Mouse (Mus musculus): ENCODE results near the gene Trit1. TPM values are rescaled to one million over a fixed set of nuclear protein-coding genes. Genes with fewer than 3 reads are reported as not detected.

The Trit1 gene
- polyA plus RNA-seq, 1 experiment from 2014 or later, result 30.0 TPM

GRCm38 (mm10) chr4:123026597-123026996, 10.2 kb downstream of the Trit1 start:
- H3K27me3 ChIP-seq, result no peaks in the 10 kb centered on the region
- H3K4me1 ChIP-seq, result no peaks in the 10 kb centered on the region
- no peak overlapping the region for H3K4me2 ChIP-seq (replicated peaks)
- no peak overlapping the region for H3K9ac ChIP-seq (replicated peaks)
- ATAC-seq (ENCODE audit: low FRiP score, low read depth), result no peak
- H3K27ac ChIP-seq (replicated peaks), result no peak overlapping the region
- 86% methylated on average over 4 of the region's 4 CpGs for WGBS
- H3K9me3 ChIP-seq, result no peaks in the 10 kb centered on the region
- peaks cover 58% of the 10 kb centered on the region for H3K36me3 ChIP-seq
- no peak overlapping the region for H3K4me3 ChIP-seq

- Histone ChIP-seq H3K36me3 (peaks cover 39% of the 10 kb centered on the region), H3K9ac (replicated peaks) (no peak overlapping the region), H3K4me2 (replicated peaks) (no peak overlapping the region), H3K4me1 (0 out of 2 replicates have a peak, but pooled peaks cover 2% of the 10 kb centered on the region), H3K27me3 (no peaks in the 10 kb centered on the region), H3K4me3 (no peak overlapping the region), H3K27ac (replicated peaks) (no peak overlapping the region), H3K9me3 (no peaks in the 10 kb centered on the region)
- ATAC-seq (ENCODE audit: low FRiP score, low read depth), result no peak
- WGBS, result 98% methylated on average over 2 of the region's 2 CpGs
Observed at GRCm38 (mm10) chr4:123034841-123035240, 18.4 kb downstream of the Trit1 start.

- Histone ChIP-seq H3K9ac (replicated peaks) (no peak overlapping the region), H3K27ac (replicated peaks) (no peak overlapping the region), H3K4me2 (replicated peaks) (no peak overlapping the region), H3K4me3 (no peak overlapping the region), H3K27me3 (no peaks in the 10 kb centered on the region), H3K9me3 (no peaks in the 10 kb centered on the region), H3K36me3 (peaks cover 46% of the 10 kb centered on the region), H3K4me1 (0 out of 2 replicates have a peak, but pooled peaks cover 2% of the 10 kb centered on the region)
- ATAC-seq (ENCODE audit: low FRiP score, low read depth), result no peak
- WGBS, result 86% methylated on average over 2 of the region's 2 CpGs
Observed at GRCm38 (mm10) chr4:123035636-123036035, 19.2 kb downstream of the Trit1 start.

- Histone ChIP-seq H3K36me3 (peaks cover 42% of the 10 kb centered on the region), H3K4me1 (0 out of 2 replicates have a peak, but pooled peaks cover 2% of the 10 kb centered on the region), H3K27me3 (no peaks in the 10 kb centered on the region), H3K4me2 (replicated peaks) (no peak overlapping the region), H3K27ac (replicated peaks) (no peak overlapping the region), H3K4me3 (no peak overlapping the region), H3K9me3 (no peaks in the 10 kb centered on the region), H3K9ac (replicated peaks) (no peak overlapping the region)
- 73% methylated on average over 3 of the region's 3 CpGs for WGBS
- no peak for ATAC-seq (ENCODE audit: low FRiP score, low read depth)
Observed at GRCm38 (mm10) chr4:123036710-123037109, 20.3 kb downstream of the Trit1 start.

GRCm38 (mm10) chr4:123041131-123041530, 24.7 kb downstream of the Trit1 start:
- Histone ChIP-seq H3K4me1 (peaks cover 2% of the 10 kb centered on the region; the same call in 1 of the 2 replicates), H3K27me3 (no peaks in the 10 kb centered on the region), H3K4me3 (no peak overlapping the region), H3K36me3 (peaks cover 62% of the 10 kb centered on the region), H3K9me3 (no peaks in the 10 kb centered on the region), H3K4me2 (replicated peaks) (no peak overlapping the region), H3K9ac (replicated peaks) (no peak overlapping the region), H3K27ac (replicated peaks) (no peak overlapping the region)
- WGBS, result 91% methylated on average over 6 of the region's 6 CpGs
- no peak for ATAC-seq (ENCODE audit: low FRiP score, low read depth)

GRCm38 (mm10) chr4:123043858-123044257, 27.5 kb downstream of the Trit1 start:
- WGBS, result 75% methylated on average over 1 of the region's 1 CpGs
- H3K4me2 ChIP-seq (replicated peaks), result no peak overlapping the region
- peaks cover 79% of the 10 kb centered on the region for H3K36me3 ChIP-seq
- no peaks in the 10 kb centered on the region for H3K9me3 ChIP-seq
- H3K9ac ChIP-seq (replicated peaks), result no peak overlapping the region
- ATAC-seq (ENCODE audit: low FRiP score, low read depth), result no peak
- no peak overlapping the region for H3K4me3 ChIP-seq
- no peak overlapping the region for H3K27ac ChIP-seq (replicated peaks)
- no peaks in the 10 kb centered on the region; the same call in 1 of the 2 replicates for H3K4me1 ChIP-seq
- no peaks in the 10 kb centered on the region for H3K27me3 ChIP-seq

GRCm38 (mm10) chr4:123044842-123045241, 28.4 kb downstream of the Trit1 start:
- no peak overlapping the region for H3K27ac ChIP-seq (replicated peaks)
- H3K4me1 ChIP-seq, result peaks cover under 1% of the 10 kb centered on the region
- H3K27me3 ChIP-seq, result no peaks in the 10 kb centered on the region
- peaks cover 82% of the 10 kb centered on the region for H3K36me3 ChIP-seq
- no peak overlapping the region for H3K4me3 ChIP-seq
- H3K4me2 ChIP-seq (replicated peaks), result no peak overlapping the region
- H3K9ac ChIP-seq (replicated peaks), result no peak overlapping the region
- no peak for ATAC-seq (ENCODE audit: low FRiP score, low read depth)
- H3K9me3 ChIP-seq, result no peaks in the 10 kb centered on the region
- WGBS, result 93% methylated on average over 4 of the region's 4 CpGs

- peaks cover 73% of the 10 kb centered on the region for H3K36me3 ChIP-seq
Observed at GRCm38 (mm10) chr4:123046300-123046699, 29.9 kb downstream of the Trit1 start.

GRCm38 (mm10) chr4:123050681-123051211, 34.3 kb downstream of the Trit1 start:
- peaks cover 79% of the 10 kb centered on the region for H3K36me3 ChIP-seq
- no peak overlapping the region for H3K9ac ChIP-seq (replicated peaks)
- WGBS, result 74% methylated on average over 5 of the region's 5 CpGs
- no peak overlapping the region for H3K4me2 ChIP-seq (replicated peaks)
- H3K9me3 ChIP-seq, result no peaks in the 10 kb centered on the region
- ATAC-seq (ENCODE audit: low FRiP score, low read depth), result peak; percentile 90
- peak overlapping the region; percentile 75 for H3K27ac ChIP-seq (replicated peaks)
- peaks cover 38% of the 10 kb centered on the region for H3K4me1 ChIP-seq
- H3K27me3 ChIP-seq, result no peaks in the 10 kb centered on the region
- H3K4me3 ChIP-seq, result no peak overlapping the region

More at GRCm38 (mm10) chr4:123046300-123046699, 29.9 kb downstream of the Trit1 start:
- Histone ChIP-seq H3K9me3 (no peaks in the 10 kb centered on the region), H3K27me3 (no peaks in the 10 kb centered on the region), H3K4me3 (no peak overlapping the region), H3K27ac (replicated peaks) (no peak overlapping the region), H3K9ac (replicated peaks) (no peak overlapping the region), H3K4me2 (replicated peaks) (no peak overlapping the region), H3K4me1 (peaks cover 15% of the 10 kb centered on the region)
- 82% methylated on average over 3 of the region's 3 CpGs for WGBS
- ATAC-seq (ENCODE audit: low FRiP score, low read depth), result no peak

GRCm38 (mm10) chr4:123053179-123053578, 36.8 kb downstream of the Trit1 start:
- peak overlapping the region; percentile 80 for H3K27ac ChIP-seq (replicated peaks)
- H3K9ac ChIP-seq (replicated peaks), result no peak overlapping the region
- no peaks in the 10 kb centered on the region for H3K9me3 ChIP-seq
- H3K27me3 ChIP-seq, result no peaks in the 10 kb centered on the region
- WGBS, result 48% methylated on average over 11 of the region's 11 CpGs
- H3K4me3 ChIP-seq, result no peak overlapping the region
- no peak overlapping the region for H3K4me2 ChIP-seq (replicated peaks)
- H3K4me1 ChIP-seq, result peaks cover 38% of the 10 kb centered on the region
- ATAC-seq (ENCODE audit: low FRiP score, low read depth), result peak; percentile 65
- peaks cover 84% of the 10 kb centered on the region for H3K36me3 ChIP-seq

- peaks cover 38% of the 10 kb centered on the region for H3K4me1 ChIP-seq
- peaks cover 73% of the 10 kb centered on the region for H3K36me3 ChIP-seq
- no peak overlapping the region for H3K4me3 ChIP-seq
- H3K9me3 ChIP-seq, result no peaks in the 10 kb centered on the region
- 80% methylated on average over 16 of the region's 16 CpGs for WGBS
- H3K4me2 ChIP-seq (replicated peaks), result no peak overlapping the region
- no peak overlapping the region for H3K9ac ChIP-seq (replicated peaks)
- no peak overlapping the region; the same call in 1 of the 2 replicates for H3K27ac ChIP-seq (replicated peaks)
- H3K27me3 ChIP-seq, result no peaks in the 10 kb centered on the region
- no peak for ATAC-seq (ENCODE audit: low FRiP score, low read depth)
Observed at GRCm38 (mm10) chr4:123054172-123054790, 37.9 kb downstream of the Trit1 start.

GRCm38 (mm10) chr4:123056560-123057109, 40.2 kb downstream of the Trit1 start:
- Histone ChIP-seq H3K9me3 (no peaks in the 10 kb centered on the region), H3K27me3 (no peaks in the 10 kb centered on the region), H3K4me2 (replicated peaks) (no peak overlapping the region), H3K4me3 (no peak overlapping the region), H3K9ac (replicated peaks) (no peak overlapping the region), H3K36me3 (peaks cover 60% of the 10 kb centered on the region), H3K27ac (replicated peaks) (no peak overlapping the region), H3K4me1 (peaks cover 24% of the 10 kb centered on the region)
- no peak for ATAC-seq (ENCODE audit: low FRiP score, low read depth)
- 92% methylated on average over 3 of the region's 3 CpGs for WGBS
